Mouse (Mus musculus) kidney, adult 9 months (tissue): ENCODE results near the gene Upk3a.
"Not testable (repeated sequence)": the region's sequence is repeated elsewhere in the genome, so short reads cannot be mapped to it uniquely, and the experiment has no call there.

Experiments used
- DNase-seq: peaks from one replicate; pipeline ENCODE4 v3.0.0; 2022

The Upk3a gene

DNA sequence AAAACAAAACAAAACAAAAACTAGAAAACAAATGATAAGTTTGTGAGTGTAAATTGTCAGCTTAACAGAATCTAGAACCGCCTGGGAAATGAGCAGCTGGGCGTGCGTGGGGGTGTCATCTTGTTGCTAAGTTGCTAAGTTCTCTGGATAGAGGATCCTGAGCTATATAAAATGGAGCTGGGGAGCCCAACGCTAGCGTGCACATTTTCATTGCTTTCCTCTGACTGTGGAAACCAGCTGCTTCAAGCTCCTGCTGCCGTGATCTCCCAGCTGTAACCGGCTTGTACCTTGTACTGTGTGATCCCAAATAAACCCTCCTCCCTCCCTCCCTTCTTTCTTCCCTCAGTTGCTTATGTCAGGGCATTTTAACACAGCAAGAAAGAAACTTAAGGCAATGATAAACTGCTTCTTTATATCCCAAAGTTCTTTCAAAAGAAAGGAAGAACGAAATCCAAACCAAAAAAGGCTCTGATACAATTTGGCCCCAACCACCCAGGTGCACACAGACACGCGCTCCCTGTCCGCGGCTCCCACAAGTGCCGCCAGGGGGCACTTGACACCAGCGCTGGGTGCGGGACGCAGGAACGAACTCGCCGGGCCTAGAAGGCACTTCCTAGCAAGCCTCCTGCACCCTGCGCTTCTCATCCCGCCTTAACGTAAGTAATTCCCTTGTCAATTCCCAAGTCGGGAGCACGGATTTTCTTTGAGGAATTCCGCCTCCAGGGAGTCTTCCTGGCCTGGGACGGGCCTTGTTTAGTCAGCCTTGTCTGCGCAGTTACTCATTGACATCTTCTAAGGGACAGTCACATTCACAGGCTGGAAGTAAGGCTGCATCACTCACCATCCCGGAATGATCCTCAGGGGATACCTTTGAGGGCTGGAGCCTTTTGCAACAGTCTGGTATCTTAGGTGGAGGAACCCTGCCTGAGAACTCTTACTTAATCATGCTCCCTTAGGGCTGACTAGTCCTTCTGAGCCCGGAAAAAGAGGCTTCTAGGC is 15.7 kb upstream of the Upk3a start:
- DNase-seq = peak; percentile 84

DNA sequence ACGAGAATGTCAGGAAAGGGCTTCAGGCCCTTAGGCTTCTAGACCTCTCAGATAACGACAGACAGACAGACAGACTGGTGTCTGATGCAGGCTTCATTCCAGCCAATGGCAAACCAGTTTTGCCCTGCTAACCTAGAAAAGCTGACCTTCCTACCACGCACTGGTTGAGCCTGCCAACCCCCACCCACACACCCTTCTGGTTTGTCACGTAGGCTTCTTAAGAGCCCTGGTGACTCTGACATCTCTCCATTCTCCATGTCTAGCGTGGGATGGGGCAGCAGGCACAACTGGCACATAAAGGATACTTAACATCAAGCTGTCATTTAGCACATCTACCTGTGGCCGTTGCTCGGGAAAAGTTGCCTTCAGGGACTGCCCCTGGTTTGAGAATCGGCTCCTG is 7.3 kb upstream of the Upk3a start:
- DNase-seq = no peak

DNA sequence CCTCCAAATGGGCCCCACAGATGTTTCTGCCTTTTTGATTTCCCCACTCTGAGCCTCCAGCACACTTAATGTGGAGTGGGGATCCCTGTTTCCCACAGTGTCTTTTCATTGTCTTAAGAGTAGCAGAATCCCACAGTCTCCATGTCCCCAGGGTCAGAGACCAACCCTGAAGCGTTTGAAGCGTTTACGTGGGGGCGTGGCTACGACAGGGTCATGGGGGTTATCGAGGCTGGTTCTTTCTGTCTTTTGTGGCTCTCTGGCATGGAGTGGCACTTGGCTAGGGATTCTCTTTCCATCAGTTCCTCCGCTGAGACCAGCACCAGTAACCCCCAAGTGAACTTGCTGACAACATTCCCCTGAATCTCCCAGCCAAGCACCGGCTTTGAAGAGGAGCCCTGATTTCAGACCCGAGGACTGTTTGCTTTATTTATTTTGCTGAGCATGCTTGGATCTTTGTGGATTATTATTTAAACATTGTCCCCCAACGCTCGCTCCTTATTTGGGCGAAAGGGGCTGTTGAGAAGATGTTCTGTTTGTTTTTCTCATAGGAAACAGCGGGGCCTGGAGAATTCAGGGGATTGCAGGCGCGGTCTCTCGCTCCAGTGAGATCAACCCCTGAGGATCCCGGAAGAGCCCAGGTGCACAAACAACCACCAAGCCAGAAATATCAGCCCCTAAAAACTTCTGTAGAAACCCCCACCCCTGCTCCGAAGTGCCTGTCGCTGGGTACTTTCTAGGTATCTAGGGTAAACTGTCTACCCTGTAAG is 4.9 kb upstream of the Upk3a start:
- DNase-seq = no peak

DNA sequence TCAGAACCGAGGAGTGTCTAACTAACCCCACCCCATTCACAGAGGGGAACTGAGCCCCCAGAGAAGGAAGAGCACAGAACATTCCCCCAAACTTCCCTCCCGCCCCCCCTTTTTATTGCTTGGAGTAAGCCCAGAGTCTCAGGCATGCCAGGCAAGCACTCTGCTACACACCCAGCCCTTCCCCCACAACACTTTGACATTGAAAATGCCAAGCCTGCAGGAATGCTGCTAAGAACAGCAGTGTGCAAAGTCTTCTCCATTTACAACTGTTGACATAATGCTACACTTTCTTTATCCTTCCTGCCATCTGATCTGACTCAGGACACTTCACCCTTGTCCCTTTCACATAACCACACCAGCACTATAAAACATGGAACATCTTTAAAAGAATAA is 4.3 kb upstream of the Upk3a start:
- DNase-seq = peak; percentile 48

DNA sequence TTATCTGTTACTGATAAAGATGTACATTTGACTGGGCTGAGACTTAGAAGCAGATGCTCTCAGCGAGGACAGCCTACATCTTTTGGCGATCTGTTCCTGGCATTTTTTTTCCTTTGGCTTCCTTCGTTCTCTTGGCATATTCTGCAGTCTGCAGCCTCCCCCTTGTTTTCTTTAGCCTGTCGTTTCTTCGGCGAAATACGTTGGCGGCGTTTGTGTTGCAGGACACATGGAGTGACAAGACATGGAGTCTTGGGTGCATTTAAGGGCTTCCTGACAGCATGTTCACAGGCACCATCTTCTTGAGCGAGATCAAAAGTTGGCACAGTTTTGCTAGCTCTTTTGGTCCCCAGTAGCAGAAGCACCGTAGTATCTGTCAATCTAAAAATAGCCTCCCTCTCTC is 1.2 kb upstream of the Upk3a start:
- DNase-seq = no peak

DNA sequence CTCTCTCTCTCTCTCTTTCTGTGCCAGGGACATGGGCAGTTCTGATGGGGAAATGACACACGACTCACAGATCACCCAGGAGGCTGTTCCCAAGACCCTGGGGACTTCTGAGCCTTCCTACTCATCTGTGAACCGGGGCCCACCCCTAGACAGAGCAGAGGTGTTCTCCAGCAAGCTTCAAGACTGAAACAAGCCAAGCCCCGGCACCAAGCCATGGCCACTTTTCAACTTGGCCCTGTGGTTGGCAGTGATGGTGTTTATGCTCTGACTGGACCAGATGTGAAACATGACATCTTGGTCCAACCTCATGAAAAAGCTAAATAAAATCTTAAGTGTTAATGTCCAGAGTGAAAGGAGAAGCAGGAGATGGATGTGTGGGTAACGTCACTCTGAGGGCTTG is 5.3 kb downstream of the Upk3a start:
- DNase-seq = no peak

DNA sequence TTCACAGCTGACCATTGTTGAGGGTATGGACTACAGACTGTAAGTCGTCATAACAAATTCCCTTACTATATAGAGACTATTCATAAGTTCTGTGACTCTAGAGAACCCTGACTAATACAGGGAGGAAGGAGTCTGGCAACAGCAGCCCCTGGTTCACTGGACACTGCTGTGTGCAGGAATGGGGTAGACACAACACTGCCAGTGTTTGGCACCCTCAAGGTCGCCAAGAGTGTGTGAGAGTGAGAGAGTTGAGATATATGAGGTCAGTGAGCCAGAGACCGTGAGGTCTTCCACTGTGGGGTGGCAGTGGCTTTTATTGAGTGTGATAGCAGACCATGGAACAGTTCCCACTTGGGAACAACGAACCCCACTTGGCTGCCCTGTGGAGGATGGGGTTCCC is 9.3 kb downstream of the Upk3a start:
- no peak for DNase-seq

DNA sequence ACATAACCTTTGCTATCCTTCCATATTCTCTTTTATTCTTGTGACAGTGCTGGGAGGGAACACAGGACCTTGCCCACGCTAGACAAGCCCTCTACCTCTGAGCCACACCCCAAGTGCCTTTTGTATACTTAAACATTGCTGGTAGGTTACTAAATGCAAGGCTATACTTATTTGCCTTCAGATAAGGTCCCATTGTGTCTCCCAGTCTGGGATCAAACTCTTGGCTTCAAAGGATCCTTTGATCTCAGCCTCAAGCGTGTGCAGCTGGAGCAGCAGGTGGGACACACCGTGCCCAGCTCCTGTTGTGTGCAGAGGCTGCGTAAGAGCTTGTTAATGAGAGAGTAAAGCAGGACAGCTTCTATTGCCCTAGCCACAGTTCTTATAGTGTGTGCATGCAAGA is 10.8 kb downstream of the Upk3a start:
- no peak for DNase-seq

DNA sequence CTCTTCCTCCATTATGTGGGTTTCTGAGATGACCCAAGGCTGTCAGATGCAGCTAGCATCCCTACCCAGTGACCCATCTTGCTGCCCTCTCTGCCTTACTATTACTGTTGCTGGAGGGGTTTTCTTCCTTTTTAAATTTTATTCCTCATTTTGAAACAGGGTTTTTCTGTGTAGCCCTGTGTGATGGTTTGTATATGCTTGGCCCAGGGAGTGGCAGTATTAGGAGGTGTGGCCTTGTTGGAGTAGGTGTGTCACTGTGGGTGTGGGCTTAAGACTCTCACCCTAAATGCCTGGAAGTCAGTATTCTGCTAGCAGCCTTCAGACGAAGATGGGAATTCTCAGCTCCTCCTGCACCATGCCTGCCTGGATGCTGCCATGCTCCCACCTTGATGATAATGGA is 11.7 kb downstream of the Upk3a start, which contains the start of gene Fam118a:
Gene Fam118a (plus strand): TSS at position 301 of the 400 bp plus-strand sequence.
- not testable (repeated sequence) for DNase-seq

DNA sequence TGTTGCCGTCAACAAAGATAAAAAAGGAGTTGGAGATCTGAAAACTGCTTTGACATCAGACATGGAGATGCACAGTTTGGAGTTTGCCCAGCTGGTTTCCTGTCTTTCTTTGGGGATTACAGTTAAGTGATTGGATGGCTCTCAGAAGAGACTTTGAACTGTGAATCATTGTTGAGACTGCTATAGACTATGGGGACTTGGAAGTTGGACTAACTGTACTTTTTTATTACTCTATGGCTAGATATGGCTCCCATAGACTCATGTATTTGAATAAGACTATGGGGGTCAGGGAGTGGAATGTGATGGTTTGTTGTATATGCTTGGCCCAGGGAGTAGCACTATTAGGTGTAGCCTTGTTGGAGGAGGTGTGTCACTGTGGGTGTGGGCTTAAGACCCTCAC is 13.7 kb downstream of the Upk3a start:
- DNase-seq = not testable (repeated sequence)

DNA sequence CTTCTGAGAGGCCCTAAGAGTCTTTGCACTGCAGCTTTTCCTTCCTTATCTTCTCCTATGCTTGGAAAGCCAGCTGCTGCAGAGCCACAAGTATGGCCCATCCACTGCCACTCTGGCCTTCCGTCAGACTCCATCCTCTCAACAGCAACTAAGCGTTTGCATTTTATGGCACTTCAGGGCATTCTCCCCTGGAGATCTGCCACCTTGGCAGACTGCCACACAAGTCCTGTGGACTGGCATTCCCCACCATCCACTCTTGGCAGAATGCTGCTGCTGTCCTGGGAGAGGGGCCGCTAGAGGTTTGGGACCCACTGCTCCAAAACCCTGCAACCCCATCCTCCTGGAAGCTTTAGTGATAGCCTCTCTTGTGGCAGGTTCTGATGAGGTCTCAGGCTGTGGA is 14.9 kb downstream of the Upk3a start:
- DNase-seq = peak; percentile 28

DNA sequence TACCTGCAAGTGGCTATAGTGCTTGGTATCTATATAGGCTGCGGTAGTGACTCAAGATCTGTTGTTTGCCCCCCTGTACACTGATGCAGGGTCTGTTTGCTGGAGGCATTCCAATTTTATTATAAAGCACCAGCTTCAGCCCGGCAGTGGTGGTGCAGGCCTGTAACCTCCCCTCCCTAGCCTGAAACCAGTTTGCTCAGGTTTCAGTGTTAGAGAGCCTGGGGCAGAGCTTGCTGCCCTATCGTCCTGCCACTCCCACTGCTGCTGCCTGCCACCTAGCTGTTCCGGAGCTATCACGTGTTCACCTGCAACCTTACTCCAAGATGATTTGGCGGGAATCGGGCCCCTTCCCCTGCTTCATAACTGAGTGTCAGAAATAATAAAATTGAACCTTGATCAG is 17.0 kb downstream of the Upk3a start:
- peak; percentile 45 for DNase-seq

DNA sequence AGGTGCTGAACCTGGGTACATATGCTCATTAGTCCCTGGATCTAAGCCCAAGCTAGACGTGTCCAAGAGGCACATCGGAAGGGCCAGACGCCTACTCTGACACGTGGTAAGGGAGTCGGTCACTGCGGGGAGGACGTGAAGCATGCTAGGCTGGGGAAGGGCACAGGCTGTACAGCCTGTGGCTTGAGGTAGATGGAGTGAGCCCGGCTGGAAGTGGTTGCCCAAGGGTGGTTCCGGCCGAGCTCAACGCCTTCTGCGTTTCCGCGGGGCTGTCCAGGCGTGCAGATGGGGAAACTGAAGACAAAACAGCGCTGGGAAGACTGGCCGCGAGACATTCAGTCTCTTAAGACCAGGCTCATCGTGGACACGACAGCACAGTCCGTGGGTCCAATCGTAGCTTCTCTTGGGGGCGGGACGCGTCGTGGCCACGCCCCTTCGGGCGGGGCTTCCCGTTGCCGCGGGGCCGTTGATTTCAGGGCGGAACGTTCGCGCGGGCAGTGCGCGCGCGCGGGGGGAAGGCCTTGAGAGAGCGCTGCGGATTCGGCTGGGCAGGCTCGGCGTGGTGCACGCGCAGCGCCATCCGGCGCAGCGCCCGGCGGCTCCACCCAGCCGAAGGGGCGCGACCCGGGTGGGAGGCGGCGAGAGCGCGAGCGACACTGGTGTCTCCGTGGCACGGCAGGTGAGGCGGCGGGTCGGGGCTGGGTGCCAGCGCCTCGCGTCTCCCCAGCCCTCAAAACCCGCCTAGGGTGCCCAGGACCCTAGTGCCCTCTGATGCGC is 19.8 kb downstream of the Upk3a start:
- DNase-seq = peak; percentile 99

DNA sequence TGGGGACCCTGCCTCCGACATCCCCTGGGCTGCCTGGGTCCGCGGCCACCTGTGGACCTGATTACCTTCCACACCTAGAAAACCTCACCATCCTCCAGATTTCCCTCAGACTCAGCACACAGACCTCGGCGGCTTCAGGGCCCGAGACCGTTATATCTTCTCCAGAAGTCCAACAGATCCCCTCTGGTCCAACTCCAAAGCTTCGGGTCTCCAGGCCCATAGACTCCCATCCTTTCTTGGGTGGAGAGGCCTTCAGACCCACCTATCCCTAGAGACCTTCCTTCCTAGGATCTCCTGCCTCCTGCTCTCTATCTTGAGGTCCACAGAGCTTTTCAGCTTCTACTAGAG is 20.4 kb downstream of the Upk3a start:
- no peak for DNase-seq

DNA sequence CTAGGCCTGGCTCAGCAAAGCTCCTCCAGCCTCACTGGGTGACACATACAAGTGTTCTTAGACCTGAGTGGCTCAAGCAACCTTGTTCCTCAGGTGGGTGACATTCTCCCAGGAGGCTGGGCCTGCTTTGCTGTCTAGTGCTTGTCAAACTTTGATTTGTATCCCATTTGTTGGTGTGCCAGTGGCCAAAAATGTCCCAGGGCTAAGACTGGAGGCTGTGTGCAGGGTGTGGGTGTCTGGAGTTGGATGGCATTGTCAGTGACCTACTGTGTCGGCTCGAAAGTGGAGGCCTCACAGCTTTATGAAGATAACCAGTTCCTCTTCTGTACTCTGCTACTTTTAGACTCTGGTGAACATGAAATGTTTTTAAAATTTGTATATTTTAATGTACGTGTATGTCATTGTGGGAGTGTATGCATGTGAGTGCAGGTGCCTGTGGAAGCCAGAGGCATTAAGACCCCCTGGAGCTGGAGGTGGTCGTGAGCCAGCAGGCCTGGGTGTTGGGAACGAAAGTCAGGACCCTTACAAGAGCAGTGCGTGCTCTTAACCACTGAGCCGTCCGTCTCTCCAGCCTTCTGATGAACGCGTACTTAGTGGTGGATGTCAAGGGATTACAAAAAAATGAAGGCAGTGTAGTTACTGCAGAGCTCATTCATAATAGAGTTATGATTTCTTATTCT is 24.7 kb downstream of the Upk3a start:
- no peak for DNase-seq

DNA sequence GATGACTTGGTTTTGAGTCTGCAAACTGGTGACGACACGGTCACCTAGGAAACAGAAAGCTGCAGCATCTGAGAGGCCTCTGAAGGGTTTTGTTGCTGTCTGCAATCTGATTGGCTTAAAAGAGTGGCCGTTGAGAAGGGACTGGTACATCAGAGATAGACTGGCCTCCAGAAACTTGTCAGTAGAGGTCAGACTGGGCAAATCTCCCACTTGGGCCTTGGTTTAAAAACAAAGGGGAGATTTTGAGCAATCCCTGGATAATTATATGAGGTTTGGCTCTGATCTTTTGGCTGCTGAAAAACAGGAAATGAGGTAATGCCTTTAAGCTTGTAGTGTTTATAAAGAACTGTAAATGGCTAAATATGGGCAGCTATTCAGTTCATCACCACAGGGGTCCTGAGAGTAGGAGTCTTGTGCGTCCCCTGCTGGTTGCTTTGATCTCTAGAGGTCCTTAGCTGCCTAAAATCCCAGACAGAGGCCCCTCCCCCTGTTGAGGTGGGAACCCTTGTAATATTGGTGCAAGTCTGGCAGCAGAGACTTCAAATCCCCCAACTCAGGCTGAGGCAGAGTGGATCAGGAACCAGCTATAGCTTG is 25.5 kb downstream of the Upk3a start:
- peak; percentile 63 for DNase-seq

DNA sequence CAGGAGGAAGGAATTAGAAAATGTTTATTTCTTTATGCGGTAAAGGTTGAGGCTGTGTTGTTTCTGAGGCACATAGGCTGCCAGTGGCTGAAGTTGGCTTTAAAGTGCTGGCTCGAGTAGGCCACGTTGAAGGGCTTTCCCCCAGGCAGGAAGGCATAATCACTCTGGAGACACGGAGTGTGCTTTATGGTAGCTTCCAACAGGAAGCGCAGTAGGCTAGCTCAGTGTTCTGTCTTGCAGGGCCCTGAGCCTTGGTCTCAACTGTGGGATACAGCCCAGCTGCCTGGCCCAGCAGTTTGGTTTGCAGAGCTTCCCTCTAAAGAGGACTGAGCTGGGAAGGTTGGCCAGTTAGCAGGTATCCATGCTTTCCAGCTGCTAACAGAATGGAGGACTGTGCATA is 26.2 kb downstream of the Upk3a start:
- no peak for DNase-seq

DNA sequence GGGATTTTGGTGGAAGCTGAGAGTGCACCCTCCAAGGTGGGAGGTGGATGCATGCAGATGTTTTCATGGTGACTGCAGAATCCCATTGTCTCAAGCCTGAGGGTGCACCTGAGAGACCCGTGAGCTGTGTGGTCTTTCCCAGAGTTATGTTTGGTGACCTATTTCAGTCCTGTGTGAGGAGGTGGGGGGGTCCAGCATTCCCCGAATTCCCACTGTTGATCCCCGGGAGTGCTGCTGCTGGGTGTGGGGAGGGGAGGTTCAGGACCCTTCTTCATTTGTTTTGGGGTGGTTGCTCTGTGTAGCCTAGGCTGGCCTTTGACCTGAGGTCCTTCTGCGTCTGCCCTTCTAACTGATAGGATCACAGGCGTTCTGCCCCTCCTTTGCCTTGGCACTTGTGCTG is 26.8 kb downstream of the Upk3a start:
- no peak for DNase-seq

DNA sequence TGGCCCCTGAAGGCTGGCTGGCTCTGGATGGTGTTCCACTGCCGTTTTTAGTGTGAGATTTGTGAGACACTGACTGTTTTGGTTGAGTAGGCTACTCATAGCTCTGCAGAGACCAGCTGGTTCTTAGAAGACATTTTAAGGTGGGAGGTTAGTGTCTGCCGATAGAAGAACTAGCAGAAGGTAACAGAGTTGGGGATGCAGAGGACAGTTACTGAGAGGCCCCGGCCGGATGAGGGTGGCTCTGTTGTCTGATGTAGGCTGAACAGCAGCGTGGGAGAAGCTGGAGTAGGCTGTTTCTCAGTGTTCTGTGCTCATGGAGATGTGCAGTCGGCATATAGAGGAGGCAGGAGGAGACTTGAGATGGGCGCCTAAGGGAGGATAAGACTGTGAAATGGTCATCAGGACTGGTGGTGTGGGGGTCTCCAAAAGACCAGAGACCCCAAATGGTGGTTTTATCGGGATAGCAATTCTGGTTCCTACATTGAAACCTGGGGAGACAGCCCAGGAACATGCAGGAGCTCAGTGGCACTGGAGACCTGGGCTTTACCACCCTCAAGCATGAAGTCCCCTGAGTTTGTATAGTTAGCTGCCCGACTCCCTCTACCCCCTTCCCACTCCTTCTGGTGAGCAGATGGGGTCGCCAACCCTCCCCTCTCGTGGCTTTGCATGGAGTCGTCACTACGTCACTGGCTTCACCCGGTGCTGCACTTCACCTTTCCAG is 29.4 kb downstream of the Upk3a start:
- no peak for DNase-seq

DNA sequence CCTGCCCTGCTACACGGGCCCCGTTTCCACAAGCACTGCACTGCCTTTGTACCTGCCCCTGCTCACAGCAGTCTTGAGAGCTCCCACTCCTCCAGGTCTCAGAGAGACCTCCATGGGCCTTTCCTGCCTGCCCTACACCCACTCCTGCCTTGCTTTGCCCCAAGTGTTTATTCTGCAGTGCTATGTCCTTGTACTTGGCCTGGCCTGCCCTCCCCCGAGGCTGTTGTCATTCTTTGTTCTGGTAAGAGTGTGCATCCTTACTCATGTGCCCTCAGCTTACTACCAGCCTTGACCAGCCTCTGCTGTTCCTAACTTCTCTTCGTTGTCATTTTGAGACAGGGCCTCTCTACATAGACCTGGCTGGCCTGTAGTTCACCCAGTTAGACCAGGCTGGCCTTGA is 30.9 kb downstream of the Upk3a start:
- DNase-seq = no peak

DNA sequence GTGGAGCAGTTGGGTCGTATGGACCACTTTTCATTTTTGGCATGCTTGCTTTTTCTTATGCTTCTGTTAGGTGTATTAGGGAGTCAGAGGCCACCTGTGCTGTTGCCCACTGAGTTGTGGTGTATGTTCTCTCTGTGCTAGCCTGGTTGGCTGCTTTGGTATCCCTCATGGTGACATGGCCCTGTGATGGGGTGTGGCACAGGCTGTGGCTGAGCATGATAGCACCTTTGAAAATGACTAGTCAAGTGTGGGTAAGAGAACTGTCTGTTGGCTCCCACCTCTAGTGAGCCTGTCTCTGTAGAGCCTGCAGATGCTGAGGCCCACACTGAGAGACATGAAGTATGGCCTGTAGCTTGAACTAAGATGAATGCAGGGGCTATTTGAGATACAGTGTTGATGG is 32.8 kb downstream of the Upk3a start:
- no peak for DNase-seq

DNA sequence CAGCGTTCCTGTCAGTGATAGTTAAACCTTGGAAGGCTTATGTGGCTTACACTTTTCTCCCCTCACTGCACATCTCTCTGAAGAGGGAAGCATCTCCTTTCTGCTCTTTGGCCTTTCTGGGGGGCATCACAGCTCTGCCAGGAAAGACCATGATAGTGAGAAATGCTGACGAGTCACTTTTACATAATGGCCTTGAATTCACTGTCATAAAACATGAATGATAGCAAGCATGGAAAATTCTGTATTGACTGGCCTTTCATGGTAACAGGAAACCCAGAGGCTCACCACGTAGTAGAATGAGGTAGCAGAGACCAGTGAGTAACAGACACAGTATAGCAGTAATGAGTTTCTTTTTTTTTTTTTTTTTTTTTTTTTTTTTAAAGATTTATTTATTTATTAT is 37.2 kb downstream of the Upk3a start:
- DNase-seq = no peak
